18 mouse cellular contexts compared by ENCODE assay signal in genomic region chr6:101327741-101328140, GRCm38 (mm10). TPM values are rescaled to one million over a fixed set of nuclear protein-coding genes. Genes with fewer than 3 reads are reported as not detected.
DNase-seq lines count a peak whose midpoint lies in the region; TF ChIP-seq lines count a peak whose summit lies in the region.
"Had no signal": no experiment of that assay in that cellular context is flagged by ENCODE, and none has a peak within 500 bp of the region (broad histone marks: within the 10 kb centered on the region; RNA-seq: fewer than 3 reads in every experiment).

No protein-coding gene starts in this region.

- DNase-seq in gastrocnemius, adult 2 months, result peak; percentile 79
- no peak for DNase-seq in gastrocnemius, postnatal 4 days (ENCODE audit: low spot score in 2 of 2)
- DNase-seq in brain, adult 2 months (ENCODE audit: low read depth, low spot score), result peak; percentile 51
- DNase-seq in heart, adult 9 months (ENCODE audit: low spot score in 2 of 2), result peak; percentile 32 to 54
- DNase-seq in heart, postnatal 14 days, result peak; percentile 14 to 54
- no peak for DNase-seq in thymus, postnatal 10 days (ENCODE audit: low spot score in 2 of 2)
- DNase-seq in B cell, adult 2 months, result no peak
- DNase-seq in testis, postnatal 10 days (ENCODE audit: low spot score), result no peak
- DNase-seq: cerebellum, postnatal 25 days; right cerebral cortex, postnatal 25 days; thymus, postnatal 36 days had no signal

- TF ChIP-seq CTCF in gastrocnemius, adult 2 months (IDR thresholded peaks at IDR 0.05), result no peak

- intact Hi-C loops in gastrocnemius, adult 2 months (cut with DNase I), result loop anchor here (5.0 kb wide), 2 partner anchors 50 to 55 kb away; partner anchors contain the start of gene Pdzrn3
- intact Hi-C loops in heart, postnatal 14 days (cut with DNase I), result no loop called here

- peak overlapping the region; percentile 45 for H3K4me3 ChIP-seq in gastrocnemius, adult 2 months
- H3K4me3 ChIP-seq: forebrain, embryonic 10.5 days; hindbrain, embryonic 15.5 days; limb, embryonic 15.5 days; lung, embryonic 15.5 days; megakaryocyte, embryonic 14.5 days; neural tube, embryonic 15.5 days had no signal

- peak overlapping the region; percentile 89 for H3K27ac ChIP-seq in gastrocnemius, adult 2 months
- H3K27ac ChIP-seq: forebrain, embryonic 10.5 days; hindbrain, embryonic 15.5 days; limb, embryonic 15.5 days; lung, embryonic 15.5 days; neural tube, embryonic 15.5 days had no signal

RNA-seq across cellular contexts. Expression of gene Pdzrn3, which starts 50.0 kb away (rescaled TPM):
- 100 to 1,000 TPM in 1 of 2 experiments, 10 to 100 TPM in 1; 96.6 to 104 TPM for total RNA-seq in gastrocnemius, adult 2 months (2021)
- total RNA-seq in gastrocnemius, postnatal 4 days (2021), result 10 to 100 TPM; 45.4 to 48.8 TPM
- 10 to 100 TPM; 33.4 to 35.0 TPM for total RNA-seq in heart, postnatal 14 days (2021)
- total RNA-seq: monocyte, adult 5-6 weeks had no signal

Comparison
In these comparisons a context has a peak if more than half of its experiments do, and no peak if none do; other contexts are left out.
1. DNase-seq: peak in gastrocnemius, adult 2 months (single experiment), brain, adult 2 months (single experiment), heart, adult 9 months (2 of 2) and heart, postnatal 14 days (2 of 2); none in gastrocnemius, postnatal 4 days (0 of 2), thymus, postnatal 10 days (0 of 2), B cell, adult 2 months (0 of 2) and testis, postnatal 10 days (single experiment).